Mouse (Mus musculus) hindbrain, embryonic 14.5 days (tissue): ENCODE results near the gene Ror2. TPM values are rescaled to one million over a fixed set of nuclear protein-coding genes. Genes with fewer than 3 reads are reported as not detected.

Experiments
- ATAC-seq: fragments of 200-750 bp; cut with Nextera tagmentation; 2 replicates; pipeline ENCODE4 v1.8.0; 2017; ENCODE audit warnings: moderate number of reproducible peaks, mild to moderate bottlenecking, moderate TSS enrichment, moderate library complexity; ENCODE audit not compliant: low FRiP score
- DNase-seq: peaks from one replicate; pipeline ENCODE4 v3.0.0-alpha.2; 2015; ENCODE audit warnings: low spot score
- H3K27ac ChIP-seq: fragments of 300-500 bp; sonication (generic); 2 replicates; pipeline ENCODE4 v1.5.1; 2014; ENCODE audit warnings: mild to moderate bottlenecking, moderate library complexity
- H3K27me3 ChIP-seq: fragments of 300-500 bp; sonication (generic); 2 replicates; pipeline ENCODE4 v1.6.1; 2014; ENCODE audit warnings: mild to moderate bottlenecking, low read length, mixed read lengths; ENCODE audit not compliant: control insufficient read depth, insufficient read depth
- H3K36me3 ChIP-seq: fragments of 300-500 bp; sonication (generic); replicated peaks from 2 replicates; pipeline ENCODE4 v1.6.1; 2014; ENCODE audit not compliant: control insufficient read depth, insufficient read depth
- H3K4me1 ChIP-seq: fragments of 300-500 bp; sonication (generic); replicated peaks from 2 replicates; pipeline ENCODE4 v1.6.1; 2014; ENCODE audit warnings: antibody characterized with exemption, low read length, mixed read lengths; ENCODE audit not compliant: control insufficient read depth, insufficient read depth
- H3K4me2 ChIP-seq: fragments of 300-500 bp; sonication (generic); replicated peaks from 2 replicates; pipeline ENCODE4 v1.6.1; 2014; ENCODE audit warnings: mild to moderate bottlenecking, moderate library complexity
- H3K4me3 ChIP-seq: fragments of 300-500 bp; sonication (generic); replicated peaks from 2 replicates; pipeline ENCODE4 v1.5.1; 2014; ENCODE audit warnings: mild to moderate bottlenecking, low read length
- H3K9ac ChIP-seq: fragments of 300-500 bp; sonication (generic); 2 replicates; pipeline ENCODE4 v1.6.1; 2014
- H3K9me3 ChIP-seq: fragments of 300-500 bp; sonication (generic); 2 replicates; pipeline ENCODE4 v1.6.1; 2016; ENCODE audit warnings: low read length; ENCODE audit not compliant: control insufficient read depth
- WGBS: fragments of 180-500 bp; shearing (Covaris S2); extraction: QIAGEN DNeasy Blood & Tissue Kit; methylation state at CpG from one replicate; pipeline ENCODE4 v1.1.7; 2014; 5-methylcytosine and 5-hydroxymethylcytosine counted together
- polyA plus RNA-seq: library from polyadenylated mRNA; unstranded; fragments of >200 nt; fragmentation: Nextera tagmentation; extraction: Ambion mirVana; gene quantifications from 2 replicates; pipeline ENCODE4 v1.2.1, GENCODE M21; 2014

Ror2 gene
- polyA plus RNA-seq, 1 experiment from 2014 or later = 3.1 TPM

DNA sequence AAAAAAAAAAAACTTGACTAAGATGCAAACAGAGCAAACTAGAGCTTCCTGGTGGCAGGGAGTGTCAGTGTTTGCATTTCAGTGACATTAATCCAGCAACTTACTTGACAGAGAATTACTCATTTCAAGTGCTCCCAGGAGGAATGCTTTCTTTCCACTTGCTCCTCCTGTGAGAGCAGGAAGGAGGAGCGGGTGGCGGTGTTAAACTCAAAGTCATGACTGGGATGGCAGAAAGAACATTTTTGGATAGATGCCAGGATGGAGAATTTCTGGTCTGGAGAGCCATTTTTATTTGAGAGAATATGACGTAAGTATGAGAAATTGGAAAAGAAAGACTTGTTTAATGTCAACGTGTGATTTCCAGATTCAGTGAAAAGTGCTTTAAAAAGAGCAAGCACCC lies 192.5 kb downstream of the Ror2 start:
- 57% methylated on average over 4 of the region's 4 CpGs for WGBS
- H3K4me2 ChIP-seq = no peak overlapping the region
- no peaks in the 10 kb centered on the region for H3K9me3 ChIP-seq
- H3K4me3 ChIP-seq = no peak overlapping the region
- DNase-seq (no peak), ATAC-seq (no peak)
- H3K9ac ChIP-seq = no peak overlapping the region
- no peaks in the 10 kb centered on the region for H3K4me1 ChIP-seq
- no peak overlapping the region for H3K27ac ChIP-seq
- H3K36me3 ChIP-seq = no peaks in the 10 kb centered on the region
- no peaks in the 10 kb centered on the region for H3K27me3 ChIP-seq

DNA sequence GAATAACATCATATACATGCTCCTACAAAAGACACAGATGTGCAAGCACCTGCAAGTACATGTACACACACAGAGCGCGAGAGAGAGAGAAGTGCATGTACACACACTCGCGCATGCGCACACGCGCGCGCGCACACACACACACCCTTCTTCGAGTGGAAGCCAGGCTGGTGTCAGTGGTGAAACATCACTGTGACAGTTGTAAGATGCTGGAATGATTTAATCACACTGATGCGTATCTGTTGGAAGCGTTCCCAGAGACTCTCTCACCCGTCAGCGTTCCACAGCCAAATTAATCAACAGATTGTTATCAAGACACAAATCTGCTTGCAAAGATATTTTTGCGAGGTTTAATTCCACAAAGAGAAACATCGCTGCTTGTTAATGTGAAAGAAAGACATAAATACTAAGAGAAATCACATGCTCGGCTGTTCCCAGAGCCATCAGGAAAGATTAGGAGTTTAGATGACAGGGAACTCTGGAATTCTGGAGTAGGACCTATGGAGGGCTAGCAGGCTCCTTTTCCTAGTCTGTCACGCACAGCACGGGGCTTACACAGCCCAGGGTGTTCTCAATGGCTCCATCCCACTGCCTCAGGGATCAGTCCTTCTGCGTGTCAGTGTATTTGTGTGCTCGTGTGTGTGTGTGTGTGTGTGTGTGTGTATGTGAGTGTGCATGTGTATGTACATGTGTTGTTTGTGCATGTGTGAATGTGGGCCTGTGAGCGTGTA lies 199.2 kb downstream of the Ror2 start:
- DNase-seq = no peak
- Histone ChIP-seq H3K27ac (no peak overlapping the region), H3K9me3 (no peaks in the 10 kb centered on the region), H3K27me3 (no peaks in the 10 kb centered on the region), H3K9ac (no peak overlapping the region), H3K4me1 (no peaks in the 10 kb centered on the region), H3K4me3 (no peak overlapping the region), H3K36me3 (no peaks in the 10 kb centered on the region), H3K4me2 (no peak overlapping the region)
- 78% methylated on average over 23 of the region's 23 CpGs for WGBS
- no peak for ATAC-seq

DNA sequence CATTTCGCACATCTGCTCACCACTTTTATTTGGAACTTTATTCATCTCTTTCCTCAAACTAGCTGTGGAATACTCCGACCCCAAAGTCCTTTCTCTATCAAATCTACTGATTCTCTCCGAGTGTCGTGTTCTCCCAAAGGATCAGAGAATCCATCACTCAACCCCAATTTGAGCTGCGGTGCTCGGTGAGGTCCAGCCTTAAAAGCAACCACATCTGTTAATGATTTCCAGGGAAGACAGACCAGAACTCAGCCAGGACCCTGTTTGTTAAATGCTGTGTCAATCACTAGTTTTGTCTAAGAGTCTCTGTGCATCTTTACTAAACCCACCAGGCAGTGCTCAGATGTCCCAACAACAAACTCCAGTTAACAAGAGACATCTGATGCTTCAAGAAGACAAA lies 204.1 kb downstream of the Ror2 start:
- Histone ChIP-seq H3K9me3 (no peaks in the 10 kb centered on the region), H3K9ac (no peak overlapping the region), H3K4me2 (no peak overlapping the region), H3K27ac (no peak overlapping the region), H3K27me3 (no peaks in the 10 kb centered on the region), H3K4me3 (no peak overlapping the region), H3K4me1 (peaks cover 9% of the 10 kb centered on the region), H3K36me3 (no peaks in the 10 kb centered on the region)
- 52% methylated on average over 6 of the region's 6 CpGs for WGBS
- DNase-seq (no peak), ATAC-seq (no peak)

DNA sequence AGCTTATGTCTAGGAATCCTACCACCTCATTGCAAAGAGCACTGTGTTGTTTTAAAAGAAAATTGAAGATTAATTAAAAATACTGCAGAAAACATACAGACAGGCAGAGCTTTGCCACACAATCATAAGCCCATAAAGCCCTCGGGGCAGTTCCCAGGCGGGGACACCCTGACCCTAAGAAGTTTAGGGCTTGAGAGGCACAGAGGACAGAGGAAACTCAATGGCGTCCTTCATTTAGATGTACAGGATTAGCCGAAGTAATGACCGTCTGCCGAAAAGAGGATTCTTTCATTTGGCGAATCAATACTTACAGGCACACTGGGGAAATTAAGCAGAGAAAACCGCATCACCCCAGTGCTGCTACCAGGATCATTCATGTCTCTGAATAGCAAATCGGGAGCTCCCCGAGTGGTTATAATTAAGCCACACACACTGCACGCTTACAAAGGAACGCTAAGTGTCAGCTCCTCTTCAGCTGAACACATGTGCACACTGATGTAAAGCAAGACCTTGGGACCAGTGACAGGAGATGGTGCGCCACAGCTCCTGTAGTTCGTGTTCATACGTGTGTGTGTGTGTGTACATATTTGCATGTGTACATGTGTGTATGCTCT lies 208.1 kb downstream of the Ror2 start:
- Histone ChIP-seq H3K4me3 (no peak overlapping the region), H3K4me1 (peaks cover 9% of the 10 kb centered on the region), H3K4me2 (0 out of 2 replicates have a peak overlapping the region, but pooled peaks have one; percentile 10), H3K9me3 (no peaks in the 10 kb centered on the region), H3K27me3 (no peaks in the 10 kb centered on the region), H3K36me3 (no peaks in the 10 kb centered on the region), H3K27ac (peak overlapping the region; percentile 68), H3K9ac (no peak overlapping the region)
- ATAC-seq (peak; percentile 85), DNase-seq (no peak)
- WGBS = 43% methylated on average over 15 of the region's 15 CpGs

DNA sequence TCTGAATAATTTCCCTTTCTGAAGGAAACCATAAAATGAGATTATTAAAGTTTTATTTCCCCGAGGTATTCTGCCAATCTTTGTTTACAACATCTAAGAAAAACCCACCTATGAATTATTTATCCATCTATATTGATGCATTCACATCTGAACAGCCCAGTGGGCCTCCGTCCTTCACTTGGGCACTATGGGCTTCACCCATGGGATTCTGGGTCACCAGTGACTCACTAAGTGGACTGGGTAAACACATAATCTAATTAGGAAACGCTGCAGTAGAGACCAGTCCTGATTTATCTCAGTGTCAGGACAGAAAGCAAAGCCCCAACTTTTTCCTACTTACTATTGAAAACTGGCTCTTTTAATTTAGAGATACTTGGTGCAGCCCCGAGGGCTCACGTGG lies 210.9 kb downstream of the Ror2 start:
- Histone ChIP-seq H3K4me3 (no peak overlapping the region), H3K9me3 (no peaks in the 10 kb centered on the region), H3K36me3 (no peaks in the 10 kb centered on the region), H3K27ac (no peak overlapping the region), H3K27me3 (no peaks in the 10 kb centered on the region), H3K4me1 (peaks cover 9% of the 10 kb centered on the region), H3K4me2 (no peak overlapping the region), H3K9ac (no peak overlapping the region)
- no peak for ATAC-seq
- no peak for DNase-seq
- WGBS = 53% methylated on average over 5 of the region's 5 CpGs

DNA sequence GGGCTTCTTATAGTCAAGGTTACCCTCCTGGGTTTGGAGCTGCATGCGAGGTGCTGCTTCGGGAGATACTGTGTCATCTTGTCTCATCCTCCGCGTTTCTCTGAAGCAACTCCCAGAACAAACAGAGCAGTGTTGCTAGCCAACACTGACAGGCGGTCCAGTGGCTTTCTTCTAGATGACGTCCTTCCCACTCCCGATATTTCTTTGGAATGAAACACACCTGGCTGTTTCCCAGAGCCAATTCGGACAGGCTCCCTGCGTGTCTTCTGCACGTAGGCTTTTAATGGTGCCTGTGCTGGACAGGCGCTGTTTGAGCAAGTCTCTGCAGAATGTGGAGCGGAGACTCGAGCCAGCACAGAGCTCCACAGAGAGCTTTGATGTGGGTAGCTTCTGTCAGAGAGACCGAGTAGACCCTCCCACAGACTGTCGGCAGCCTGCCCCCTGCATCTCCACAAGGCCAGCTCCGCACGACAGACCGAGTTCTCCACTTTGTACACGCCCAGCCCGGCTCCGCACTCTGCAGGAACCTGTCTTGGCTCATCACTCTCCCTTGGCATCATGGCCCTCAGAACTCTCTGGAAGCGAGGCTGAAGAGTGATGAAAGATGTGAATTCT lies 216.7 kb downstream of the Ror2 start:
- Histone ChIP-seq H3K4me3 (no peak overlapping the region), H3K36me3 (no peaks in the 10 kb centered on the region), H3K4me2 (no peak overlapping the region), H3K4me1 (no peaks in the 10 kb centered on the region), H3K27me3 (no peaks in the 10 kb centered on the region), H3K27ac (no peak overlapping the region), H3K9me3 (no peaks in the 10 kb centered on the region), H3K9ac (no peak overlapping the region)
- ATAC-seq (no peak), DNase-seq (no peak)
- 66% methylated on average over 22 of the region's 22 CpGs for WGBS

DNA sequence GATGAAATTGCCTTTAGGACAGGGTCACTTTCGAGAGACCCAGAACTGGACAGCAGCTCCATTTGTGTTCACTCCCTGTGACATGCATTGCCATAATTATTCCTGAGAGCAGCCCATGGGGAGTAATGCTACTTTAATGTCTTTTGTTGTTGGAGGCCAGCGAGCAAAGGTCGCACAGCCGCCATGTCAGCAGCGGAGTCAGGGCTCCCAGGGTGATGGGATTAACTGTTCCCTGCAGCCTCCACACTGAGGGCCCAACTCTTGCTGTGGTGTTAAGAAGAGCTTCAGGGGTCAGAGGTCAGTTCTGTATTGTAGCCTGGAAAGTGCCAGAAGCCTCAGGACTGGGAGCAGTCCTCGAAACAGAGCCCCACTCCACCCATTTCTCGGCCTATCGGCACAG lies 217.5 kb downstream of the Ror2 start:
- Histone ChIP-seq H3K4me3 (no peak overlapping the region), H3K36me3 (no peaks in the 10 kb centered on the region), H3K9me3 (no peaks in the 10 kb centered on the region), H3K27ac (no peak overlapping the region), H3K4me2 (no peak overlapping the region), H3K27me3 (no peaks in the 10 kb centered on the region), H3K4me1 (no peaks in the 10 kb centered on the region), H3K9ac (no peak overlapping the region)
- 38% methylated on average over 8 of the region's 8 CpGs for WGBS
- no peak for DNase-seq
- no peak for ATAC-seq

DNA sequence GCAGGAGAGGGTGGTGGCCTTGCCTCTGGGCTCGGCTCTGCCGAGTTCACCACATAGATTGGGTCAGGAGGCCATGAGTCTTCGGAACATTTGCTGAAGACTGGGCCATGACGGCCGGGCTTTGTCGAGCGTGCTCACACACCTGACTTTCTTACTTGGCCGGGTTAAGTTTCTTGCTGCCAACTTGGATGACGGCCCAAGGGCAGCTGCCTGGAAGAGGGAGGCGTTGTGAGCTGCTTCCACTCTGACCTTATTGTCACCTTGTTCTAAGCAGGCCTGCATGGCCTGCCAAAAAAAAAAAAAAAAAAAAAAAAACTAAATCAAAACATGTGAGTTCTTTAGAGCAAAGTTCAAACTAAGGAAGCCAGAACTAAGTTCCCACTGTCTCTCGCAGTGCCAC lies 218.0 kb downstream of the Ror2 start:
- no peak overlapping the region for H3K4me3 ChIP-seq
- H3K27me3 ChIP-seq = no peaks in the 10 kb centered on the region
- H3K4me2 ChIP-seq = no peak overlapping the region
- no peak for ATAC-seq
- no peaks in the 10 kb centered on the region for H3K36me3 ChIP-seq
- H3K9ac ChIP-seq = no peak overlapping the region
- no peaks in the 10 kb centered on the region for H3K9me3 ChIP-seq
- H3K4me1 ChIP-seq = no peaks in the 10 kb centered on the region
- no peak for DNase-seq
- 80% methylated on average over 11 of the region's 11 CpGs for WGBS
- H3K27ac ChIP-seq = no peak overlapping the region

DNA sequence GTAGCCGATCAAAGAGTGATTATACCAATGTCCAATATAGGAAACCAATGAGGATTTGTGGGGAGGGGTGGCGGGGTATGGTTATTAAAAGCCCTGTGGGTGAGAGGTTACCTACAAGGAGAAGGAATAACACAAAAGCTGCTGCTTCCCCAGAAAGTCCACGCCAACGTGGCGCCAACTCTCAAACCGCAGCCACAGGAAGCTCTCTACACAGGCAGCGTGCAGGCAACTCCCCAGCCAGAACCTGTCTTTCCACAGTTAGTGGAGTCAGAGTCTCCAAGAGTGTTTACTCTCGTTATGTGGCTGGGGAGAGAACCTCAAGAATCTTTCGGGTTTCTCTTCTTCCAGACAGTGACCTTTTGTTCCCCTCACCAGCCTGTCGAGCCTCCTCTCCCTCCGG lies 220.8 kb downstream of the Ror2 start:
- Histone ChIP-seq H3K4me2 (no peak overlapping the region), H3K27ac (no peak overlapping the region), H3K9ac (no peak overlapping the region), H3K27me3 (no peaks in the 10 kb centered on the region), H3K36me3 (no peaks in the 10 kb centered on the region), H3K9me3 (no peaks in the 10 kb centered on the region), H3K4me1 (no peaks in the 10 kb centered on the region), H3K4me3 (no peak overlapping the region)
- DNase-seq = no peak
- no peak for ATAC-seq
- WGBS = 88% methylated on average over 11 of the region's 11 CpGs
